Mouse (Mus musculus) liver, adult 2 months (tissue): Measurements from ENCODE around the gene Popdc3. TPM values are rescaled to one million over a fixed set of nuclear protein-coding genes. Genes with fewer than 3 reads are reported as not detected.

Source experiments
- DNase-seq: peaks from one replicate; pipeline ENCODE4 v3.0.0-alpha.2; 2011; ENCODE audit warnings: low read depth, low spot score; ENCODE audit errors: extremely low read depth
- H3K27ac ChIP-seq: fragments of 200-500 bp; replicated peaks from 2 replicates; pipeline ENCODE4 v1.5.1; 2012; ENCODE audit warnings: low read depth, mild to moderate bottlenecking, control low read depth, inconsistent platforms, low read length; ENCODE audit not compliant: insufficient read depth
- H3K27me3 ChIP-seq: fragments of 200-500 bp; 2 replicates; pipeline ENCODE4 v1.6.1; 2012; ENCODE audit warnings: mild to moderate bottlenecking, moderate library complexity, low read length, inconsistent platforms; ENCODE audit not compliant: control insufficient read depth, insufficient read depth
- H3K36me3 ChIP-seq: fragments of 200-500 bp; 2 replicates; pipeline ENCODE4 v1.6.1; 2012; ENCODE audit warnings: low read length, inconsistent platforms; ENCODE audit not compliant: control insufficient read depth, insufficient read depth
- H3K4me1 ChIP-seq: fragments of 200-500 bp; 2 replicates; pipeline ENCODE4 v1.6.1; 2011; ENCODE audit warnings: low read length; ENCODE audit not compliant: control insufficient read depth, insufficient read depth
- H3K4me3 ChIP-seq: fragments of 200-500 bp; 2 replicates; pipeline ENCODE4 v1.5.1; 2011; ENCODE audit warnings: low read depth, mild to moderate bottlenecking, control low read depth, low read length, moderate library complexity; ENCODE audit not compliant: insufficient read depth
- H3K79me2 ChIP-seq: fragments of 200-500 bp; 2 replicates; pipeline ENCODE4 v1.6.1; 2012; ENCODE audit warnings: inconsistent platforms, mild to moderate bottlenecking, low read length, moderate library complexity; ENCODE audit not compliant: control insufficient read depth, insufficient read depth
- H3K9ac ChIP-seq: fragments of 200-500 bp; 2 replicates; pipeline ENCODE4 v1.6.1; 2012; ENCODE audit warnings: low read depth, mild to moderate bottlenecking, control low read depth, inconsistent platforms, low read length
- CTCF ChIP-seq: fragments of 200-500 bp; IDR thresholded peaks from 2 replicates; pipeline ENCODE4 v1.5.1; 2011; ENCODE audit warnings: low read depth, low read length, control low read depth
- POLR2A ChIP-seq: fragments of 200-500 bp; IDR thresholded peaks from 2 replicates; pipeline ENCODE4 v1.6.1; 2011; ENCODE audit warnings: low read length, control low read depth; ENCODE audit not compliant: insufficient read depth; ENCODE audit errors: extremely low read depth
- WGBS: fragments of 180-500 bp; shearing (Covaris S2); methylation state at CpG from one replicate; pipeline ENCODE4 v1.1.7; 2018; 5-methylcytosine and 5-hydroxymethylcytosine counted together
- polyA plus RNA-seq: library from polyadenylated mRNA; depleted of rRNA; stranded (reverse); fragments of >200 nt; gene quantifications from 2 replicates; pipeline ENCODE4 v1.2.3, GENCODE M21; 2012
- total RNA-seq: library from RNA; depleted of rRNA; stranded (reverse); fragments of >200 nt; gene quantifications from 2 replicates; pipeline ENCODE4 v1.2.3, GENCODE M21; 2014

Gene Popdc3
- total and polyA plus RNA-seq, 2 experiments = not detected

GRCm38 (mm10) chr10:45216676-45217075 lies 38.8 kb downstream of the Popdc3 start:
- Histone ChIP-seq H3K9ac (no peak overlapping the region), H3K27me3 (no peaks in the 10 kb centered on the region), H3K79me2 (no peaks in the 10 kb centered on the region), H3K27ac (no peak overlapping the region), H3K4me1 (no peaks in the 10 kb centered on the region), H3K4me3 (no peak overlapping the region), H3K36me3 (no peaks in the 10 kb centered on the region)
- no peak for DNase-seq
- no peak for TF ChIP-seq CTCF
- no peak for TF ChIP-seq POLR2A
- WGBS = 83% methylated on average over 7 of the region's 7 CpGs

- WGBS = 67% methylated on average over 4 of the region's 4 CpGs
These were observed 52.1 kb downstream of the Popdc3 start for GRCm38 (mm10) chr10:45229954-45230353.

GRCm38 (mm10) chr10:45233351-45233750 lies 55.5 kb downstream of the Popdc3 start:
- no peaks in the 10 kb centered on the region for H3K36me3 ChIP-seq
- no peaks in the 10 kb centered on the region for H3K27me3 ChIP-seq
- no peak overlapping the region for H3K27ac ChIP-seq
- no peak overlapping the region for H3K4me3 ChIP-seq
- H3K4me1 ChIP-seq = no peaks in the 10 kb centered on the region
- WGBS = 80% methylated on average over 6 of the region's 6 CpGs
- H3K9ac ChIP-seq = no peak overlapping the region
- no peaks in the 10 kb centered on the region for H3K79me2 ChIP-seq
- no peak for TF ChIP-seq POLR2A
- TF ChIP-seq CTCF = no peak
- no peak for DNase-seq

More at GRCm38 (mm10) chr10:45229954-45230353, 52.1 kb downstream of the Popdc3 start:
- Histone ChIP-seq H3K36me3 (no peaks in the 10 kb centered on the region), H3K4me3 (no peak overlapping the region), H3K4me1 (no peaks in the 10 kb centered on the region), H3K27ac (no peak overlapping the region), H3K27me3 (no peaks in the 10 kb centered on the region), H3K9ac (no peak overlapping the region), H3K79me2 (no peaks in the 10 kb centered on the region)
- no peak for DNase-seq
- TF ChIP-seq CTCF (no peak), POLR2A (no peak)

GRCm38 (mm10) chr10:45236304-45236703 lies 58.4 kb downstream of the Popdc3 start:
- no peak overlapping the region for H3K27ac ChIP-seq
- H3K79me2 ChIP-seq = no peaks in the 10 kb centered on the region
- no peak for DNase-seq
- H3K4me3 ChIP-seq = no peak overlapping the region
- whole genome bisulfite sequencing = 51% methylated on average over 3 of the region's 3 CpGs
- TF ChIP-seq CTCF = no peak
- no peak for TF ChIP-seq POLR2A
- H3K4me1 ChIP-seq = no peaks in the 10 kb centered on the region
- H3K9ac ChIP-seq = no peak overlapping the region
- no peaks in the 10 kb centered on the region for H3K27me3 ChIP-seq
- no peaks in the 10 kb centered on the region for H3K36me3 ChIP-seq

GRCm38 (mm10) chr10:45237492-45237891 lies 59.6 kb downstream of the Popdc3 start:
- Histone ChIP-seq H3K79me2 (no peaks in the 10 kb centered on the region), H3K9ac (no peak overlapping the region), H3K27me3 (no peaks in the 10 kb centered on the region), H3K27ac (no peak overlapping the region), H3K4me1 (no peaks in the 10 kb centered on the region), H3K36me3 (no peaks in the 10 kb centered on the region), H3K4me3 (no peak overlapping the region)
- no peak for DNase-seq
- WGBS = 80% methylated on average over 5 of the region's 5 CpGs
- TF ChIP-seq POLR2A (no peak), CTCF (no peak)

GRCm38 (mm10) chr10:45260477-45260876 lies 82.6 kb downstream of the Popdc3 start:
- TF ChIP-seq CTCF = no peak
- no peak for TF ChIP-seq POLR2A
- WGBS = 83% methylated on average over 1 of the region's 1 CpGs
- no peak for DNase-seq

More at GRCm38 (mm10) chr10:45260477-45260876, 82.6 kb downstream of the Popdc3 start:
- Histone ChIP-seq H3K27ac (no peak overlapping the region), H3K27me3 (no peaks in the 10 kb centered on the region), H3K79me2 (no peaks in the 10 kb centered on the region), H3K4me3 (no peak overlapping the region), H3K4me1 (no peaks in the 10 kb centered on the region), H3K36me3 (no peaks in the 10 kb centered on the region), H3K9ac (no peak overlapping the region)
